Mouse (Mus musculus) G1E (cell line): Measurements from ENCODE around the gene Ppm1l.

Source experiments
- CTCF ChIP-seq: IDR thresholded peaks from 2 replicates; pipeline ENCODE4 v1.5.1; 2012; ENCODE audit warnings: low read depth, low read length, inconsistent platforms, mixed read lengths
- GATA1 ChIP-seq: IDR thresholded peaks from 2 replicates; pipeline ENCODE4 v1.6.1; 2012; ENCODE audit warnings: borderline replicate concordance, low read length, inconsistent platforms, mixed read lengths

DNA sequence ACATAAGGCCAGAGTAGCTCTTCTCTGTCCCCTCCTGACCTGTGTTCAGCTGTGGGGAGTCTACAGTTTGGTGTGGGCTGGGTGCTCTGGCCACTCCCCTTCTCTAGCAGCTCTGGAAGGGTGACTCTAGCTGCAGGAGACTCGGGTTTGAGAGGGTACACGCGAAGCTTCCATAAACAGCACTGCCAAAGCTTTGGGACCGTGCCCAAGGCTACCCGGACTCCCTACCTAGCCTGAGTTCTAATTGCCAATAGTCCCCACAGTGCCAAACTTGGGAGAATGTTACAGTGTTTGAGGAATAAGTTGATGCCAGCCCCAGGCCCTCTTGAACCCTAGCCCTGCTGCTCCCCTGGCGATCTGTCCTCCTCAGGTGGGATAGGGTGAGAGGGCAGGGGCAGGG is 238.8 kb downstream of the Ppm1l start:
- no peak for TF ChIP-seq CTCF
- no peak for TF ChIP-seq GATA1
